Comparison of ENCODE assay signal across 9 mouse cellular contexts in the genomic region with DNA sequence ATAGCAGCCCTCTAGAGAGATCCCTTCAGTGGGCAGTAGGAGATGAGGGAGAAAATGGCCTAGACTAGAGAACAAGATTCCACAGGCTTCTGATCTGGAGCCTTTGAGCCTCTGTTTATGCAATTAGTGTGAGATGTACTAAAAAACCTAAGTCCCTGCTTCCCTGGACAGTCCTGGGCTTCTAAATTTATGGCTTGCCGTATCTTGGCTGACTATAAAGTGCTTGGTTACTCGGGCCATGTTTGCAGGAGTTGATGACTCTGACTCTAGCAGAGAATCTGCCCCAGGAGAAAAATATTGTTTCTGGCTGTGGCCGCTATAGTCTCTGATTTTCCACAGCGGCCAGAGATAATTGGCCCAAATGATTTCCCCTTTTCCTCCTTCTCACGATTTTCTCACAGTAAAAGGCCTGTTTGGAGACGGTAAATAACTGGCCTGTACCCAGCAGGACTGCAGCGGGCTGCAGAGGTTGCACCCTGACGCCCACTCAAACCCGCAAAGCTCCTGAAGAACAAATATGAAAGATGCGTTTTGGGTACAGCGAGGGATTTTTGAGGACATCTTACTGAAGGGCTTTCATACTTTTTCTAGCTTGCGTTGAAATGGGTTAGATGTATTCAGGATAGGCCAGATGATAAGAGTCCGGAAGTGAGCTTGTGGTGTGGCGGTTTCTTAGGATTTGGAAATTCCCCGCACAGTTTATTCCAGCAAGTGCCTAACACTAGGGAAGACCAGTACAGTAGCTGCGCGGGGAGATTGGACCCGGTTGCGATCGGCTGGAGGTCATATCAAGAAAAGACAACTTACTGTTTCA. TPM values are rescaled to one million over a fixed set of nuclear protein-coding genes. Genes with fewer than 3 reads are reported as not detected.
DNase-seq lines count a peak whose midpoint lies in the region; ATAC-seq lines count a peak whose summit lies in the region.
"Had no signal": no experiment of that assay in that cellular context is flagged by ENCODE, and none has a peak within 500 bp of the region (broad histone marks: within the 10 kb centered on the region; RNA-seq: fewer than 3 reads in every experiment).

No protein-coding gene starts in this region.

- H3K36me3 ChIP-seq in kidney, embryonic 14.5 days (ENCODE audit: control insufficient read depth, insufficient read depth, low read length), result no peaks in the 10 kb centered on the region
- H3K36me3 ChIP-seq in hindbrain, embryonic 10.5 days, result no peaks in the 10 kb centered on the region
- H3K36me3 ChIP-seq: G1E had no signal

- no peak overlapping the region for H3K27ac ChIP-seq in kidney, embryonic 14.5 days (ENCODE audit: low read depth, low read length)
- H3K27ac ChIP-seq in hindbrain, embryonic 10.5 days, result no peak overlapping the region

- no peak overlapping the region for H3K9ac ChIP-seq in kidney, embryonic 14.5 days (ENCODE audit: low read depth, low read length)

- 0 out of 2 replicates have a peak, but pooled peaks have one; percentile 51 for ATAC-seq in kidney, embryonic 14.5 days (ENCODE audit: low FRiP score, low TSS enrichment)
- ATAC-seq in common myeloid progenitor, adult 5-6 weeks (replicated peaks; ENCODE audit: low read depth, poor library complexity, severe bottlenecking), result peak; percentile 8; the same call in 1 of the 2 replicates
- ATAC-seq in megakaryocyte, adult 5-6 weeks (ENCODE audit: poor library complexity, severe bottlenecking), result peak; percentile 11

- peak overlapping the region; percentile 46 for H3K4me2 ChIP-seq in kidney, embryonic 14.5 days (replicated peaks; ENCODE audit: low read depth, low read length)

- peak overlapping the region; percentile 11; the same call in 1 of the 2 replicates for H3K4me3 ChIP-seq in kidney, embryonic 14.5 days (ENCODE audit: low read length)
- peak overlapping the region; percentile 26 for H3K4me3 ChIP-seq in hindbrain, embryonic 10.5 days

- no peaks in the 10 kb centered on the region for H3K9me3 ChIP-seq in kidney, embryonic 14.5 days (ENCODE audit: control insufficient read depth, low read length)
- no peaks in the 10 kb centered on the region for H3K9me3 ChIP-seq in hindbrain, embryonic 10.5 days
- H3K9me3 ChIP-seq: G1E had no signal

- no peaks in the 10 kb centered on the region for H3K4me1 ChIP-seq in kidney, embryonic 14.5 days (ENCODE audit: control insufficient read depth, insufficient read depth, low read length)
- no peaks in the 10 kb centered on the region for H3K4me1 ChIP-seq in hindbrain, embryonic 10.5 days (replicated peaks)

- DNase-seq in kidney, adult 8-10 months, result no peak
- DNase-seq in hindbrain, embryonic 10.5 days (ENCODE audit: low spot score), result no peak
- no peak for DNase-seq in thymus, adult 18-20 months
- no peak for DNase-seq in natural killer cell, adult 2 months (ENCODE audit: low spot score in 2 of 2)
- DNase-seq in spleen, adult 18-20 months, result no peak

- H3K27me3 ChIP-seq in kidney, embryonic 14.5 days (ENCODE audit: control insufficient read depth, insufficient read depth, low read length), result 0 out of 2 replicates have a peak, but pooled peaks cover 2% of the 10 kb centered on the region
- no peaks in the 10 kb centered on the region for H3K27me3 ChIP-seq in hindbrain, embryonic 10.5 days (ENCODE audit: insufficient read depth, poor library complexity, severe bottlenecking)

- WGBS in kidney, embryonic 14.5 days, result 54% methylated on average over 20 of the region's 20 CpGs
- 65% methylated on average over 20 of the region's 20 CpGs for WGBS in hindbrain, embryonic 10.5 days

RNA-seq across cellular contexts. Expression of gene Gm45716, which starts 18.1 kb away (rescaled TPM):
- polyA plus RNA-seq in kidney, embryonic 14.5 days (2014; fragmentation: Nextera tagmentation; extraction: Ambion mirVana), result 9.1 and 9.8 TPM in 2 replicates
- total RNA-seq in common myeloid progenitor, adult 5-6 weeks (2017), result 4.3 and 11.0 TPM in 2 replicates
- polyA plus RNA-seq in hindbrain, embryonic 10.5 days (2016; fragmentation: Nextera tagmentation; extraction: Ambion mirVana), result 15.6 and 19.0 TPM in 2 replicates
- 4.5 and 4.8 TPM in 2 replicates for total RNA-seq in megakaryocyte, adult 5-6 weeks (2015)
- total RNA-seq in megakaryocyte, adult 5-6 weeks (2017), result 5.6 and 6.9 TPM in 2 replicates
